Mouse (Mus musculus) urinary bladder, postnatal 36 days (tissue): ENCODE results near the gene Lrrk1.

Experiments used
- DNase-seq, 2 experiments: peaks; one replicate each; pipeline ENCODE4 v3.0.0; 2022; ENCODE audit warnings: low spot score in 2 of 2, mixed read lengths in 1 of 2

Gene Lrrk1

GRCm38 (mm10) chr7:66340044-66340443, 48.1 kb downstream of the Lrrk1 start:
- DNase-seq = no peak

- DNase-seq = peak; percentile 36 to 56
Observed at GRCm38 (mm10) chr7:66339625-66340024, 48.5 kb downstream of the Lrrk1 start.

GRCm38 (mm10) chr7:66336955-66337354, 51.2 kb downstream of the Lrrk1 start:
- DNase-seq = no peak

GRCm38 (mm10) chr7:66333906-66334500, 54.1 kb downstream of the Lrrk1 start:
- DNase-seq = no peak

- no peak for DNase-seq
Observed at GRCm38 (mm10) chr7:66332340-66332739, 55.8 kb downstream of the Lrrk1 start.

GRCm38 (mm10) chr7:66330610-66331009, 57.5 kb downstream of the Lrrk1 start:
- DNase-seq = no peak

GRCm38 (mm10) chr7:66327516-66327915, 60.6 kb downstream of the Lrrk1 start:
- DNase-seq = no peak

- no peak for DNase-seq
Observed at GRCm38 (mm10) chr7:66325419-66326053, 62.6 kb downstream of the Lrrk1 start.

- DNase-seq = no peak
Observed at GRCm38 (mm10) chr7:66323252-66324015, 64.7 kb downstream of the Lrrk1 start.

- DNase-seq = no peak
Observed at GRCm38 (mm10) chr7:66320996-66321395, 67.2 kb downstream of the Lrrk1 start.

- no peak for DNase-seq
Observed at GRCm38 (mm10) chr7:66318147-66318546, 70.0 kb downstream of the Lrrk1 start.

GRCm38 (mm10) chr7:66310670-66311656, 77.2 kb downstream of the Lrrk1 start:
- DNase-seq = peak; percentile 74 to 88

- DNase-seq = peak in 1 of 2 experiments; percentile 72
Observed at GRCm38 (mm10) chr7:66309950-66310669, 78.0 kb downstream of the Lrrk1 start.

GRCm38 (mm10) chr7:66309240-66309949, 78.8 kb downstream of the Lrrk1 start:
- DNase-seq = peak; percentile 61 to 73

GRCm38 (mm10) chr7:66308581-66309239, 79.4 kb downstream of the Lrrk1 start:
- no peak for DNase-seq

- no peak for DNase-seq
Observed at GRCm38 (mm10) chr7:66307791-66308190, 80.4 kb downstream of the Lrrk1 start.

- DNase-seq = no peak
Observed at GRCm38 (mm10) chr7:66305714-66306198, 82.4 kb downstream of the Lrrk1 start.

- no peak for DNase-seq
Observed at GRCm38 (mm10) chr7:66304993-66305713, 83.0 kb downstream of the Lrrk1 start.
